Mouse (Mus musculus) bone marrow macrophage, adult 2 months (primary cell): ENCODE results near the gene Arhgef16.

ENCODE experiments used
- CTCF ChIP-seq: IDR thresholded peaks from 2 replicates; pipeline ENCODE4 v1.5.1; 2012; ENCODE audit warnings: low read depth, mild to moderate bottlenecking, low read length, moderate library complexity
- POLR2A ChIP-seq: IDR thresholded peaks from 2 replicates; pipeline ENCODE4 v1.6.1; 2012; ENCODE audit warnings: mild to moderate bottlenecking, low read depth, low read length, borderline replicate concordance

GRCm38 (mm10) chr4:154248092-154248805, 53.2 kb downstream of the Arhgef16 start:
- TF ChIP-seq POLR2A (no peak), CTCF (no peak)
